Mouse (Mus musculus) MEL (cell line): ENCODE measurements at regions not wholly inside any gene's neighbourhood (a gene's known extent, or its start where the extent isn't known, plus 50 kb on each side); places are given as distances from the start of the nearest gene placed in this dataset.

Experiments used
- DNase-seq: peaks from one replicate; pipeline ENCODE4 v3.0.0; 2011; ENCODE audit warnings: low read depth, low spot score
- H3K27ac ChIP-seq: 2 replicates; pipeline ENCODE4 v1.5.1; 2012; ENCODE audit warnings: low read depth, mild to moderate bottlenecking, control low read depth, low read length, moderate library complexity; ENCODE audit not compliant: control insufficient read depth
- H3K27me3 ChIP-seq, 2 experiments: fragments of 150-350 bp in 1 of 2; sonication (generic) in 1 of 2; 2 replicates each; pipeline ENCODE4 v1.6.1; 2012; ENCODE audit warnings: low read length in 2 of 2, mild to moderate bottlenecking in 2 of 2, improper control_type of control experiment in 1 of 2, moderate library complexity in 1 of 2; ENCODE audit not compliant: insufficient read depth in 2 of 2, control insufficient read depth in 1 of 2
- H3K36me3 ChIP-seq, 2 experiments: 2 replicates each; pipeline ENCODE4 v1.6.1; 2012 to 2014; ENCODE audit warnings: low read length in 2 of 2, improper control_type of control experiment in 1 of 2, inconsistent platforms in 1 of 2, mild to moderate bottlenecking in 1 of 2; ENCODE audit not compliant: insufficient read depth in 2 of 2, control insufficient read depth in 1 of 2
- H3K4me1 ChIP-seq, 2 experiments: fragments of 150-350 bp in 1 of 2; sonication (generic) in 1 of 2; 2 replicates each; pipeline ENCODE4 v1.6.1; 2012; ENCODE audit warnings: low read length in 2 of 2, improper control_type of control experiment in 1 of 2, mild to moderate bottlenecking in 1 of 2; ENCODE audit not compliant: insufficient read depth in 2 of 2, control insufficient read depth in 1 of 2
- H3K4me3 ChIP-seq, 2 experiments: fragments of 150-350 bp in 1 of 2; sonication (generic) in 1 of 2; 2 replicates each; pipeline ENCODE4 v1.5.1; 2012; ENCODE audit warnings: low read depth in 2 of 2, low read length in 2 of 2, mild to moderate bottlenecking in 2 of 2, moderate library complexity in 2 of 2, control low read depth in 1 of 2, improper control_type of control experiment in 1 of 2; ENCODE audit not compliant: control insufficient read depth in 1 of 2, insufficient read depth in 1 of 2
- H3K79me2 ChIP-seq: 2 replicates; pipeline ENCODE4 v1.6.1; 2012; ENCODE audit warnings: mild to moderate bottlenecking, low read length, moderate library complexity; ENCODE audit not compliant: control insufficient read depth, poor library complexity, insufficient read depth
- H3K9ac ChIP-seq: 2 replicates; pipeline ENCODE4 v1.6.1; 2012; ENCODE audit warnings: low read depth, mild to moderate bottlenecking, control low read depth, low read length, moderate library complexity; ENCODE audit not compliant: control insufficient read depth, poor library complexity, severe bottlenecking
- H3K9me3 ChIP-seq: fragments of 150-350 bp; sonication (generic); replicated peaks from 2 replicates; pipeline ENCODE4 v1.6.1; 2012; ENCODE audit warnings: mild to moderate bottlenecking, low read length, improper control_type of control experiment, moderate library complexity; ENCODE audit not compliant: insufficient read depth
- CHD1 ChIP-seq: IDR thresholded peaks from 2 replicates; pipeline ENCODE4 v1.6.1; 2012; ENCODE audit warnings: low read depth, mild to moderate bottlenecking, inconsistent platforms, low read length, improper control_type of control experiment
- E2F4 ChIP-seq: IDR thresholded peaks from 2 replicates; pipeline ENCODE4 v1.6.1; 2011; ENCODE audit warnings: low read depth, low read length, improper control_type of control experiment, borderline replicate concordance
- ELF1 ChIP-seq: IDR thresholded peaks from 2 replicates; pipeline ENCODE4 v1.6.1; 2014; ENCODE audit warnings: low read depth, mild to moderate bottlenecking, inconsistent platforms, low read length, improper control_type of control experiment, moderate library complexity
- ETS1 ChIP-seq: IDR thresholded peaks from 2 replicates; pipeline ENCODE4 v1.6.1; 2012; ENCODE audit warnings: low read depth, mild to moderate bottlenecking, inconsistent platforms, low read length, improper control_type of control experiment, moderate library complexity
- GABPA ChIP-seq: IDR thresholded peaks from 2 replicates; pipeline ENCODE4 v1.6.1; 2012; ENCODE audit warnings: low read depth, mild to moderate bottlenecking, inconsistent platforms, low read length, improper control_type of control experiment, moderate library complexity
- GATA1 ChIP-seq: IDR thresholded peaks from 2 replicates; pipeline ENCODE4 v1.6.1; 2011; ENCODE audit warnings: low read depth, low read length, improper control_type of control experiment
- HCFC1 ChIP-seq: IDR thresholded peaks from 2 replicates; pipeline ENCODE4 v1.6.1; 2012; ENCODE audit warnings: low read depth, mild to moderate bottlenecking, inconsistent platforms, low read length, improper control_type of control experiment, moderate library complexity
- JUND ChIP-seq: IDR thresholded peaks from 2 replicates; pipeline ENCODE4 v1.6.1; 2011; ENCODE audit warnings: low read depth, mild to moderate bottlenecking, improper control_type of control experiment, low read length
- KAT2A ChIP-seq: conservative IDR thresholded peaks from 2 replicates; pipeline ENCODE4 v1.6.1; 2012; ENCODE audit warnings: low read depth, low read length, improper control_type of control experiment, inconsistent platforms
- MAFK ChIP-seq: IDR thresholded peaks from 2 replicates; pipeline ENCODE4 v1.6.1; 2011; ENCODE audit warnings: low read depth, mild to moderate bottlenecking, low read length, improper control_type of control experiment, borderline replicate concordance
- MYC ChIP-seq: IDR thresholded peaks from 2 replicates; pipeline ENCODE4 v1.6.1; 2011; ENCODE audit warnings: low read depth, mild to moderate bottlenecking, low read length, improper control_type of control experiment, moderate library complexity
- NELFE ChIP-seq: IDR thresholded peaks from 2 replicates; pipeline ENCODE4 v1.6.1; 2011; ENCODE audit warnings: low read depth, low read length, improper control_type of control experiment
- POLR2AphosphoS2 ChIP-seq: IDR thresholded peaks from 2 replicates; pipeline ENCODE4 v1.6.1; 2011; ENCODE audit warnings: low read length, improper control_type of control experiment
- RCOR1 ChIP-seq: IDR thresholded peaks from 2 replicates; pipeline ENCODE4 v1.6.1; 2012; ENCODE audit warnings: low read depth, mild to moderate bottlenecking, inconsistent platforms, low read length, improper control_type of control experiment
- SIN3A ChIP-seq: IDR thresholded peaks from 2 replicates; pipeline ENCODE4 v1.6.1; 2012; ENCODE audit warnings: low read length, improper control_type of control experiment, inconsistent platforms
- TBP ChIP-seq: IDR thresholded peaks from 2 replicates; pipeline ENCODE4 v1.8.0; 2011; ENCODE audit warnings: low read depth, low read length, improper control_type of control experiment
- UBTF ChIP-seq: IDR thresholded peaks from 2 replicates; pipeline ENCODE4 v1.6.1; 2012; ENCODE audit warnings: low read depth, mild to moderate bottlenecking, inconsistent platforms, low read length, improper control_type of control experiment, moderate library complexity, borderline replicate concordance; ENCODE audit not compliant: insufficient read depth
- USF1 ChIP-seq: IDR thresholded peaks from 2 replicates; pipeline ENCODE4 v1.6.1; 2014; ENCODE audit warnings: low read depth, mild to moderate bottlenecking, inconsistent platforms, low read length, improper control_type of control experiment, moderate library complexity
- USF2 ChIP-seq, 2 experiments: IDR thresholded peaks; 2 replicates each; pipeline ENCODE4 v1.6.1; 2011 to 2012; ENCODE audit warnings: improper control_type of control experiment in 2 of 2, low read length in 2 of 2, borderline replicate concordance in 1 of 2, inconsistent platforms in 1 of 2, low read depth in 1 of 2, mild to moderate bottlenecking in 1 of 2; ENCODE audit not compliant: insufficient read depth in 1 of 2
- ZKSCAN1 ChIP-seq: IDR thresholded peaks from 2 replicates; pipeline ENCODE4 v1.6.1; 2012; ENCODE audit warnings: low read depth, mild to moderate bottlenecking, inconsistent platforms, low read length, improper control_type of control experiment, moderate library complexity
- ZMIZ1 ChIP-seq: IDR thresholded peaks from 2 replicates; pipeline ENCODE4 v1.6.1; 2012; ENCODE audit warnings: low read depth, mild to moderate bottlenecking, inconsistent platforms, low read length, improper control_type of control experiment, moderate library complexity
- ZNF384 ChIP-seq: IDR thresholded peaks from 2 replicates; pipeline ENCODE4 v1.6.1; 2012; ENCODE audit warnings: low read depth, mild to moderate bottlenecking, inconsistent platforms, low read length, improper control_type of control experiment

- Histone ChIP-seq H3K4me1 (no peaks in the 10 kb centered on the region), H3K36me3 (no peaks in the 10 kb centered on the region), H3K79me2 (no peaks in the 10 kb centered on the region), H3K27ac (no peak overlapping the region), H3K27me3 (no peaks in the 10 kb centered on the region), H3K4me3 (no peak overlapping the region), H3K9me3 (no peaks in the 10 kb centered on the region), H3K9ac (no peak overlapping the region)
- TF ChIP-seq USF2 (IDR thresholded peaks at IDR 0.05; ENCODE audit: borderline replicate concordance in 1 of 2, insufficient read depth in 1 of 2, low read depth in 1 of 2, low read length in 2 of 2): no peak
- TF ChIP-seq GATA1: no peak
- TF ChIP-seq KAT2A: no peak
- TF ChIP-seq SIN3A: no peak
- TF ChIP-seq NELFE: no peak
- TF ChIP-seq HCFC1: no peak
- DNase-seq: no peak
Measured at GRCm38 (mm10) chr5:102399006-102399405, 82.2 kb upstream of the Arhgap24 start.

GRCm38 (mm10) chr5:102417642-102418041 is 63.5 kb upstream of the Arhgap24 start:
- Histone ChIP-seq H3K9ac (no peak overlapping the region), H3K79me2 (no peaks in the 10 kb centered on the region), H3K4me1 (no peaks in the 10 kb centered on the region)
- TF ChIP-seq NELFE (no peak), USF1 (no peak), KAT2A (no peak), E2F4 (no peak), UBTF (no peak), ETS1 (no peak), MYC (no peak), POLR2AphosphoS2 (no peak), ZKSCAN1 (no peak), MAFK (no peak), ZNF384 (no peak), JUND (no peak), RCOR1 (no peak), ZMIZ1 (no peak), CHD1 (no peak), SIN3A (no peak), ELF1 (no peak), GABPA (no peak), TBP (no peak)
- TF ChIP-seq, all 39 proteins: peak for 0
- Histone ChIP-seq H3K4me3 (no peak overlapping the region), H3K27ac (no peak overlapping the region), H3K27me3 (no peaks in the 10 kb centered on the region), H3K36me3 (no peaks in the 10 kb centered on the region), H3K9me3 (no peaks in the 10 kb centered on the region)
- no peak for DNase-seq
